Mouse (Mus musculus) brain, embryonic 14.5 days (tissue): ENCODE results near the gene Pik3r6. TPM values are rescaled to one million over a fixed set of nuclear protein-coding genes. Genes with fewer than 3 reads are reported as not detected.

ENCODE experiments used
- DNase-seq: peaks from one replicate; pipeline ENCODE4 v3.0.0-alpha.2; 2011; ENCODE audit warnings: low read depth
- CTCF ChIP-seq: fragments of 200-500 bp; IDR thresholded peaks from 2 replicates; pipeline ENCODE4 v1.5.1; 2012; ENCODE audit warnings: inconsistent platforms, mild to moderate bottlenecking, moderate library complexity, borderline replicate concordance; ENCODE audit not compliant: insufficient read depth, insufficient read length; ENCODE audit errors: extremely low read depth
- POLR2A ChIP-seq: fragments of 200-500 bp; IDR thresholded peaks from 2 replicates; pipeline ENCODE4 v1.6.1; 2012; ENCODE audit warnings: mild to moderate bottlenecking, inconsistent platforms, borderline replicate concordance; ENCODE audit not compliant: poor library complexity, insufficient read depth, insufficient read length, severe bottlenecking; ENCODE audit errors: extremely low read depth
- polyA plus RNA-seq: library from polyadenylated mRNA; depleted of rRNA; stranded (reverse); fragments of >200 nt; gene quantifications from 2 replicates; pipeline ENCODE4 v1.2.3, GENCODE M21; 2012

The Pik3r6 gene
- polyA plus RNA-seq, 1 experiment: 2.4 TPM

DNA sequence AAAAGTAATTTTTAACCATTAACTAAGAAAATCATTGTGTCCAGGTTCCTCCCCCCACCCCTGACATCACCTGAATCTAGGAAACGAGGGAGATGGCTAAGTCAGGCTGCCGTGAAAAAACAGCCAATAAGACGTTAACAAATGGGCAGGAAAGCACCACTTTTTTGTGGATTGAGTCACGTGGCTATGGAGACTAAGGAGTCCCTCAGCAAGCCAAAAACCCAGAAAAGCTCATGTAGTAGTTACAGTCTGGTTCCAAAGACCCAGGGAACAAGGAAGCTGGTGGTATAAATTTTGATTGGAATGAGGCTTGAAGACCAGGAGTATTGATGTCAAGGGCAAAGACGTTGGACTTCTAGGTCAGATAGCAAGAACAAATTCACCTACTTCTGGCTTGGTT lies 5.8 kb downstream of the Pik3r6 start:
- no peak for DNase-seq
- TF ChIP-seq POLR2A: no peak
- TF ChIP-seq CTCF: no peak

DNA sequence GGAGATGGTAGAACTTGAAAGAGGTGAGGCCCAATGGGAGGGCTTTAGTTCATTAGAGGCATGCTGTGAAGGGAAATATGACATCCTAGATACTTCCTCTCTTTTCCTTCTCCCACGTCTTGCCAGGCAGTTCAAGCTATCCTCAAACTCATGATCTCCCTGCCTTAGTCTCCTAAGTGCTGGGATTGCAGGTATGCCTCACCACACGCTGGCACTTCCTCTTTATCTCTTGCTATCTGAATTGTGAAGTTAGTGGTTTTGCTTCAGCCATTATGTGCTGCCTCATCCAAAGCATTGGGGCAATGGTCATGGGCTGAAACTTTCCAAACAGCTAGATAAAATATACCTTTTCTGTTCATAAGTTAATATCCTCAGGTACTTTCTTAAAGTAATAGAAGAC lies 6.4 kb downstream of the Pik3r6 start:
- TF ChIP-seq POLR2A (no peak), CTCF (no peak)
- no peak for DNase-seq

DNA sequence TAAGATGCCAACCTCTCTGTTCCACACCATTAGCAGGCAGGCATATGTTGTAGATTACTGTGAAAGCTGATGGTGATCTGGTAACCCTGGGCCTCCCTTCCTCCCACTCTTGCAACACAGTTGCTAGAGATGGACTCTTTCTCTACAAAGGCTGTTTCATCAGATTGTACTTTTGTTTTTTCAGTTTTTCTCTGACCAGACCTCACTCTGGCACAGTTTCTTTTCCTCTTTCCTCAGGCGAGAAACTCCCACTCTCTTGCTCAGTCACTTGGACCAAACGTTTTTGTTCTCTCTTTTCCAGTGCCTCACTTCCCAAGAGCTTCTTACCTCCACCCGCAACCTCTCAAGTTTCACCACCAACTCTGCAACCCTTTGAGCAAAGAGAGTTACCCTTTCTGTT lies 11.2 kb downstream of the Pik3r6 start:
- DNase-seq: no peak
- no peak for TF ChIP-seq CTCF
- no peak for TF ChIP-seq POLR2A

DNA sequence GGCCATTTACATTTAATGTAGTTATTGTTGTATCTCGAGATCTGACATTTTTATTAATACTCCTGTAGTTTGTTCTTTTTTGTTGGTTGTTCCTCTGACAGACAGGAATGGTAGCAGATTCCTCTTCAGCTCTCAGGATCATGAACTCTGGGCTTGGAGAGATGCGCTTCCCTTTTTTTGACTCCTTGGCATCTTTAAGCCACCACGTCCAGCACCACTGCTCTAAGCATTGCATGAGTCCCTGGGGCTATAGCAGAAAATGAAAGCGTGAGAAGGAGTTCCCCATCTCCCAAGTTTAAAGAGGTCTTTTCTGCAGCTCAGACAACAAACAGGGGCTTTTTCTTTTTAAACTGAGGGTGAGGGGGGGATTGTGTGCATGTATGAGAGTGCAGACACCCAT lies 16.5 kb downstream of the Pik3r6 start:
- no peak for TF ChIP-seq CTCF
- no peak for TF ChIP-seq POLR2A
- no peak for DNase-seq

DNA sequence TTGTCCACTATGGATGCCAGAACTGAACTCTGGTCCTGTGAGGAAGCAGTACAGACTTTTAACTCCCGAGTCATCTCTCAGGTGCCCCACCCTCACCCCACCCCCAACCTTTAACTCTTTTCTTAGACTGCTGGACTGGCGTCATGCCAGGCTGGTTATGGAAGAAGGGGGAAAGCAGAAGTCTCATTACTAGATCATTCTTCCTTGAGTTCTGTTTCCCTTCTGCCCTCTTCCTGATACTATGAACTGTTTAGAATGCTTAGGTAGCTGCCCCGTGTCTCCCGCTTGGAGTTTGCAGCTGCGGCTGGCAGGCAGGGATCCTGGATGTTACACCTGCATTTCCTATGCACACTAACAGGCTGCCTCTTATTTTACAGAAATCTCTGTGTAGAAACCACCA lies 17.0 kb downstream of the Pik3r6 start:
- TF ChIP-seq CTCF (no peak), POLR2A (no peak)
- no peak for DNase-seq

DNA sequence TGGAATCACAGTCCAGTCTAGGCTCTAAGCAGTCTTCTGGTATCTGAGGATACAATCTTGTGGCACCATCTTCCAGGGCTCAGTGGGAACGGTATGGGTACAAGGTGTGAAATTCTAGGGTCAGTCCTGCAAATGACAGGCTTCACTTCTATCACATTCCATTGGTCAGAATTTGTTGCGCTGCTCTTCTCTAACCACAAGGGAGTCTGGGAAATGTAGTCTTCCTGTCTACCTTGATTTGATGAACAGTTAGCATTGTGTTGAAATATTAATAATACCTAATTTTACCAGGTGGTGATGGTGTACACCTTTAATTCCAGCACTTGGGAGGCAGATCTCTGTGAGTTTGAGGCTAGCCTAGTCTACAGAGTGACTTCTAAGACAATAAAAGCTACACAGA lies 17.6 kb downstream of the Pik3r6 start:
- no peak for DNase-seq
- TF ChIP-seq POLR2A (no peak), CTCF (no peak)

DNA sequence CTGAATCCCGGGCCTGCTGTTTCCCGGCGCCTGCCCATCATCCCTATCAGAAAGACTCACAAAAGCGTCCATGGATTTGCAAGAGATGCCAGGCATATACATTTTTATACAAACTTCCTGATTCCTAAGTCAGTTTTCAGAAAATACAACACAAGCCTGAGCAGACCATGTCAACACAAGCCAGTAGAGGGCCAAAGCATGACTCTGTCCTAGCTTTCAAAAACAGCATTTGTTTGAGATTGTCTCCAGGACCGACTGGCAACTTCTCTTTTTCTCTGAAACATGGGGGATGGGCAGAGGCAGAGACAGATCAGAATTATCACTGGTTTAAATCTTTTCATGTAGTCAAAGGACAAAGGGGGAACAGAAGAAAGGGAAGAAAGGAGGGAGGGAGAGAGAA lies 18.5 kb downstream of the Pik3r6 start:
- no peak for DNase-seq
- no peak for TF ChIP-seq POLR2A

DNA sequence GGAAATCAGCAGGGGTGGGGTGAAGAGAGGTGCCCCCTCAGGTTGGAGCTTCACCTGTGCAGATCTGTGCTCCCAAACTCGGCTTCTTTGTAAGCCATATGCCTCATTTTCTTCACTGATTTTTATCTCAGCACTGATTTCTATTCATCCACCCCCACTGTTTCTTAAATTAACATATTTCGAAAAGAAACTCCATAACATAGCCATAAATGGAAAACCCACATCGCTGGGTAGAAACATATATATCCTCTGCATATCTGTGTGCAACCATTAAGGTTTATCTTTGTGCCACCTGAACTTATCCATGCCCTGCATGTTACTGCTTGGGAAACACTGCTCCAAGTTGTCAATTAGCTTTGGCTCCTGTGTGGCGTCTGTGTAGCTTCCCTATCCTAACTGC lies 23.6 kb downstream of the Pik3r6 start:
- no peak for TF ChIP-seq POLR2A
- TF ChIP-seq CTCF: no peak
- DNase-seq: no peak

DNA sequence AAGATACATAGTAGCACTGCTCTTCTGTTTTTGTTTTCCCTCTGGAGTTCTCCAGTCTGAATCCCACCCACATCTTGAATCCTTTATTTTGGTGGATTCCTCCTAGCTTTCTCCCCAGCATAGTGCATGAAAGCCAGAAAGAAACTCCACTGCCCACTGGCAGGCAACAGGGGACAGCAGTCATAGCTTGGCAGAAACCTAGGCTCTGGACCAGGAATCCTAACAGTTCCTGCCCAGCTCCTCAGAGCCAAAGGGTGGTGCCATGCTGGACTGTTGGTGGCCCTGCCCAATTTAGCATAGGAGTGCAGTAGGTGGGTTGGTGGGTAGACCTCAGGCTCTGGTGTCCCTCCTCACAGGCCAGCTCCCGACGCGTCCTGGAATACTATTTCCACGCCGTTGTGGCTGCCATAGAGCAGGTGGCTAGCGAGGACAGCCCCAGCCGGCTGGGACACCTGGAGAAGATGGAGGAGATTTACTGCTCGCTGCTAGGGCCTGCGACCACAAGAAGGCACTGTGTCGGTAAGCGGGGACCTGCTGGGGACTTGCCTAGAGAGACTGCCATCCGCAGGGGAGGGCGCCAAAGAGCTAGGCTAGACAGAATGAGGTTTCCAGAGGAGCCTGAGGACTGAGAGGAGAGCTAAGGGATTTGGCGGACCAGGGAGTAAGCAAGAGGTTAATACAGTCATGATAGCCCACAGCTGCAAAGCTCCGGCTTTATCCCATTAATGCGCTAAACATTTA lies 28.4 kb downstream of the Pik3r6 start:
- peak; percentile 52 for DNase-seq

DNA sequence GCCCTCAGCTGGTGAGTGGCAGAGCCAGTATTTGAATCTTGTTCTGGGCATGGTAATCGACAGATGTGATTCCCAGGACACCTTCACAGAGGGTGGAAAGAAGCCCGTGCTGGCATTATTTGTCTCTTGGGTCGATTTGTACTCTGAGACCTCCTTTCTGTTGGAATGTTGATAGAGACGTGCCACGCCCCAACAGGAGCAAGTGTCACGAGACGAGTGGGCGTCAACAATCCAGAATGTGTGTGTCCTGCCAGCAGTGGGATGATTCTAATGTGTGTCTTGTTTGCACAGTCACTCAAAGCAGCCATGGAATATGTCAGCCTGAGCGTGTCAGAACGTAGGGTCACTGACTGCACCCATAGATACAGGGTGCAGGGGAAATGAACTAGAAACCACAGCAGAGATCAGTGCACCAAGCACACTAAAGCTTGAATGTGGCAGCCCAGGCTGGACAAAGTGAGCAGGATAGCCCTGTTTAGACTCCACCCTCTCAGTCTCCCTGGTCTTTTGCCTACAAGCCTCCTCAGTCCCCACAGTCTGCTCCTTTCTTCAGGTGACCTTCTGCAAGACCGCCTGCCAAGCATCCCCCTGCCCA lies 29.2 kb downstream of the Pik3r6 start:
- DNase-seq: no peak
- TF ChIP-seq POLR2A (no peak), CTCF (no peak)

More for the DNA sequence above, 28.4 kb downstream of the Pik3r6 start:
- TF ChIP-seq CTCF (peak; percentile 42; the same call in 1 of the 2 replicates), POLR2A (no peak)

DNA sequence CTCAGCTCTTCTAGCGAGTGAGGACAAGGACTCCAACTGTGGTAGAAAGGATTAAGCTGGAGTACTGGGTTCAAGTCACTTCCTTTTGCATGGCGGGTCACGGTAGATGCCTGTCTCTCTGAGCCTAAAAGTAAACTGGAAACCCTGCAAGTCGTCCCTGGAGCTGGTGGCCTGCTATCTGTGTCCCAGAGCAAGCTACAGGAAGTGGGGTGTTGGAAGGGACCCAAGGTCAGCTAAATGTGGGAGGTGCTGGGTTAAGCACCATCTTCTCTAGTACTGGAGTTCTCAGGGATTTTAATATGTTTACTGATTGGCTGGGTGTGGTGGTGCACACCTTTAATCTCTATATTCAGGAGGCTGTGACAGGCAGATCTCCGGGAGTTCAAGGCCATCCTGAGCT lies 30.0 kb downstream of the Pik3r6 start:
- TF ChIP-seq CTCF: no peak
- TF ChIP-seq POLR2A: no peak
- no peak for DNase-seq

DNA sequence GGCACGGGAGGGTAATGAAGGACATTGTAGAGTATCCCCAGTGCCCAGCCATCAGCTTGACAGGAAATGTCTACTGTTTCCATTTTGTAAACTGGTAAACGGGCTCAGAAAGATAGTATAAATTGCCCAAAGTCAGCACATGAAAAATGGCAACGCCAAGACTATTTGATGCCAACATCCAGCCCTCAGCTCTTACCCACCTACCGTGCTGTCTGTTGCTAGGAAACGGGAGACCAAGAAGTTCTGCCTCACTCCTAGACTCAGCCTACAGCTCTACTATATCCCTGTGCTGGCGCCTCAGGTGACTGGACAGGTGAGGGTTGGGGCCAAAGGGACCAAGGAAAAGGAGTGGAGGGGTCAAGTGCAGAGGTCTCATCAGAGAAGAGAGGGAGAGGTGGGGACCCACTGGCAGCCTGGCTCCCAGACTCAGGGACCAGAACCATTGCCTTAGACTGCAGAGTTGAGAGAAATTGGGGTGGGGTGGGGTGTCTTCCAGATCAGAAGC lies 31.2 kb downstream of the Pik3r6 start:
- no peak for TF ChIP-seq POLR2A
- no peak for TF ChIP-seq CTCF
- peak; percentile 12 for DNase-seq

DNA sequence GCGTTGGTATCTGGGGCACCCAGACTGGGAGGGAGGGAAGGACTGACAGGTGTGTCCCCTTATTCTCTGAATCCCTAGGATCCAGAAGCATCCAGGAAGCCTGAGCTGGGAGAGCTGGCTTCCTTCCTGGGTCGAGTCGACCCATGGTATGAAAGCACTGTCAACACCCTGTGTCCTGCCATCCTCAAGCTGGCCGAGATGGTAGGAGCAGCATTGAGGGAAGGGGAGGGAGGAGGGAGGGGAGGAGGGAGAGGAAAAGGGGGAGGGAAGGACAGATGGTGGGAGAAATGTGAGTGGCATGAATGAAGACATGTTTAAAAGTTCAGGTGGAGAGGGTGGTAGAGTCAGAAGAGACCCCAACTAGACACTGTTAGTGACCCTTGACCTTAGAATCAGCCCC lies 33.2 kb downstream of the Pik3r6 start:
- DNase-seq: no peak
- TF ChIP-seq POLR2A (no peak), CTCF (no peak)

DNA sequence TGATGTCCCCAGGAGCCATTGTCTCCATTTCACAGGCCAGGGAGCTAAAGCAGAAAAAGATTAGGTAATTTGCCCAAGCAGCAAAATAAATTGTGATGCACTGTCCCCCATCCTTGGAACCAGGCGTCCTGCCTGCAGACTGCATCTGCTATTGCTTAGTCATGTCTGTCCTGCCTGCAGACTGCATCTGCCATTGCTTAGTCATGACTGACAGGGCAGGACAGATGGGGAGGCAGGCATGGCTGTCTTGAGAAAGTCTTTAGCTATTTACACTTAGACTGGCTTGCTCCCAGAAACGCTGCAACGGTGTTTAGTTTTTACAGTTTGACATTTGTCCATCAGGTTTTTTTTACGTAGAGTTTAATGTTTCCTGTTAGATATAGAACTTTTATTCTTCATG lies 33.6 kb downstream of the Pik3r6 start:
- peak; percentile 87 for DNase-seq
- TF ChIP-seq CTCF (no peak), POLR2A (no peak)
